9 mouse cellular contexts compared by ENCODE assay signal in genomic region chr2:9632719-9633446, GRCm38 (mm10).
DNase-seq lines count a peak whose midpoint lies in the region; ATAC-seq and TF ChIP-seq lines count a peak whose summit lies in the region.
"Had no signal": no experiment of that assay in that cellular context is flagged by ENCODE, and none has a peak within 500 bp of the region (broad histone marks: within the 10 kb centered on the region; RNA-seq: fewer than 3 reads in every experiment).

No protein-coding gene starts in this region.

- no peak overlapping the region for H3K4me3 ChIP-seq in kidney, postnatal 0 days (replicated peaks; ENCODE audit: low read depth, low read length)
- peak overlapping the region; percentile 13; the same call in 1 of the 2 replicates for H3K4me3 ChIP-seq in forebrain, embryonic 14.5 days (ENCODE audit: low read depth, low read length)
- peak overlapping the region; percentile 17 for H3K4me3 ChIP-seq in hindbrain, embryonic 15.5 days
- peak overlapping the region; percentile 26 for H3K4me3 ChIP-seq in neural tube, embryonic 15.5 days (replicated peaks)
- H3K4me3 ChIP-seq: megakaryocyte, embryonic 14.5 days had no signal

- no peaks in the 10 kb centered on the region for H3K27me3 ChIP-seq in kidney, postnatal 0 days (ENCODE audit: insufficient read depth, low read length)
- H3K27me3 ChIP-seq in forebrain, embryonic 14.5 days (replicated peaks; ENCODE audit: control insufficient read depth, insufficient read depth, low read length) = no peaks in the 10 kb centered on the region
- no peaks in the 10 kb centered on the region for H3K27me3 ChIP-seq in hindbrain, embryonic 15.5 days
- no peaks in the 10 kb centered on the region for H3K27me3 ChIP-seq in neural tube, embryonic 15.5 days (replicated peaks)

- 34% methylated on average over 15 of the region's 15 CpGs for WGBS in kidney, postnatal 0 days
- WGBS in forebrain, embryonic 14.5 days = 8% methylated on average over 15 of the region's 15 CpGs
- WGBS in hindbrain, embryonic 15.5 days = 13% methylated on average over 15 of the region's 15 CpGs
- whole genome bisulfite sequencing in neural tube, embryonic 15.5 days = 11% methylated on average over 15 of the region's 15 CpGs

- no peak for ATAC-seq in kidney, postnatal 0 days (replicated peaks; ENCODE audit: low FRiP score, low read depth)
- ATAC-seq in forebrain, embryonic 14.5 days = 0 out of 2 replicates have a peak, but pooled peaks have one; percentile 44
- ATAC-seq in hindbrain, embryonic 15.5 days (ENCODE audit: low FRiP score, low read depth) = no peak
- peak; percentile 47; the same call in 1 of the 2 replicates for ATAC-seq in neural tube, embryonic 15.5 days (ENCODE audit: low FRiP score)

- H3K4me1 ChIP-seq in kidney, postnatal 0 days (replicated peaks; ENCODE audit: insufficient read depth, low read length) = no peaks in the 10 kb centered on the region
- H3K4me1 ChIP-seq in forebrain, embryonic 14.5 days (ENCODE audit: control insufficient read depth, insufficient read depth, low read length) = peaks cover 9% of the 10 kb centered on the region
- peaks cover 9% of the 10 kb centered on the region for H3K4me1 ChIP-seq in hindbrain, embryonic 15.5 days (replicated peaks)
- peaks cover 10% of the 10 kb centered on the region for H3K4me1 ChIP-seq in neural tube, embryonic 15.5 days
- H3K4me1 ChIP-seq: megakaryocyte, embryonic 14.5 days had no signal

- H3K9me3 ChIP-seq in kidney, postnatal 0 days (replicated peaks; ENCODE audit: low read length) = no peaks in the 10 kb centered on the region
- H3K9me3 ChIP-seq in forebrain, embryonic 14.5 days (replicated peaks; ENCODE audit: control insufficient read depth, low read length) = no peaks in the 10 kb centered on the region
- no peaks in the 10 kb centered on the region for H3K9me3 ChIP-seq in hindbrain, embryonic 15.5 days
- no peaks in the 10 kb centered on the region for H3K9me3 ChIP-seq in neural tube, embryonic 15.5 days (replicated peaks)

- no peak for TF ChIP-seq CTCF in kidney, postnatal 0 days (IDR thresholded peaks at IDR 0.05; ENCODE audit: low read depth)

- intact Hi-C loops in left cerebral cortex, postnatal 14 days (cut with DNase I) = no loop called here

- DNase-seq in kidney, postnatal 0 days (ENCODE audit: low spot score) = peak; percentile 61
- DNase-seq in kidney, adult 9 months = no peak
- peak; percentile 38 for DNase-seq in forebrain, embryonic 14.5 days (ENCODE audit: low spot score)
- no peak for DNase-seq in thymus, postnatal 14 days
- DNase-seq in c-Kit-positive CD71-positive TER-119-positive erythroid progenitor cells, embryonic 14.5 days (ENCODE audit: low spot score) = no peak
- DNase-seq in left cerebral cortex, postnatal 14 days (ENCODE audit: low spot score in 2 of 2) = no peak

- H3K36me3 ChIP-seq in kidney, postnatal 0 days (ENCODE audit: insufficient read depth, low read length) = no peaks in the 10 kb centered on the region
- no peaks in the 10 kb centered on the region for H3K36me3 ChIP-seq in forebrain, embryonic 14.5 days (ENCODE audit: control insufficient read depth, insufficient read depth, low read length)
- H3K36me3 ChIP-seq in hindbrain, embryonic 15.5 days = no peaks in the 10 kb centered on the region
- no peaks in the 10 kb centered on the region for H3K36me3 ChIP-seq in neural tube, embryonic 15.5 days

- H3K27ac ChIP-seq in kidney, postnatal 0 days = no peak overlapping the region
- H3K27ac ChIP-seq in forebrain, embryonic 14.5 days (ENCODE audit: low read depth, low read length) = no peak overlapping the region
- no peak overlapping the region for H3K27ac ChIP-seq in hindbrain, embryonic 15.5 days (replicated peaks)
- H3K27ac ChIP-seq in neural tube, embryonic 15.5 days (replicated peaks) = no peak overlapping the region

- H3K4me2 ChIP-seq in kidney, postnatal 0 days (ENCODE audit: low read length) = no peak overlapping the region
- peak overlapping the region; percentile 37 for H3K4me2 ChIP-seq in forebrain, embryonic 14.5 days (ENCODE audit: low read length)
- peak overlapping the region; percentile 50 for H3K4me2 ChIP-seq in hindbrain, embryonic 15.5 days
- peak overlapping the region; percentile 56 for H3K4me2 ChIP-seq in neural tube, embryonic 15.5 days

- H3K9ac ChIP-seq in kidney, postnatal 0 days (ENCODE audit: low read depth, low read length) = no peak overlapping the region
- 0 out of 2 replicates have a peak overlapping the region, but pooled peaks have one; percentile 18 for H3K9ac ChIP-seq in forebrain, embryonic 14.5 days (ENCODE audit: low read length)
- no peak overlapping the region for H3K9ac ChIP-seq in hindbrain, embryonic 15.5 days
- no peak overlapping the region; the same call in 1 of the 2 replicates for H3K9ac ChIP-seq in neural tube, embryonic 15.5 days (replicated peaks)

Comparison
In these comparisons a context has a peak if more than half of its experiments do, and no peak if none do; other contexts are left out.
1. DNase-seq: peak in kidney, postnatal 0 days (single experiment) and forebrain, embryonic 14.5 days (single experiment); none in kidney, adult 9 months (single experiment), thymus, postnatal 14 days (single experiment), c-Kit-positive CD71-positive TER-119-positive erythroid progenitor cells, embryonic 14.5 days (single experiment) and left cerebral cortex, postnatal 14 days (0 of 2).
2. ATAC-seq: peak in forebrain, embryonic 14.5 days (single experiment) and neural tube, embryonic 15.5 days (single experiment); none in kidney, postnatal 0 days (single experiment) and hindbrain, embryonic 15.5 days (single experiment).